Mouse (Mus musculus) layer of hippocampus, postnatal 25 days (tissue): ENCODE measurements around the gene Zfp12. TPM values are rescaled to one million over a fixed set of nuclear protein-coding genes. Genes with fewer than 3 reads are reported as not detected.
"Not testable (repeated sequence)": the region's sequence is repeated elsewhere in the genome, so short reads cannot be mapped to it uniquely, and the experiment has no call there.

Experiments
- DNase-seq, 2 experiments: peaks; one replicate each; pipeline ENCODE4 v3.0.0; 2022; ENCODE audit warnings: mixed read lengths in 2 of 2, low spot score in 1 of 2; ENCODE audit errors: extremely low spot score in 1 of 2
- total RNA-seq, 2 experiments: library from RNA; stranded (reverse); gene quantifications; 2 replicates each; pipeline ENCODE4 v1.2.3; 2021

Gene Zfp12
- total RNA-seq = 10 to 100 TPM; 28.4 to 31.2 TPM

DNA sequence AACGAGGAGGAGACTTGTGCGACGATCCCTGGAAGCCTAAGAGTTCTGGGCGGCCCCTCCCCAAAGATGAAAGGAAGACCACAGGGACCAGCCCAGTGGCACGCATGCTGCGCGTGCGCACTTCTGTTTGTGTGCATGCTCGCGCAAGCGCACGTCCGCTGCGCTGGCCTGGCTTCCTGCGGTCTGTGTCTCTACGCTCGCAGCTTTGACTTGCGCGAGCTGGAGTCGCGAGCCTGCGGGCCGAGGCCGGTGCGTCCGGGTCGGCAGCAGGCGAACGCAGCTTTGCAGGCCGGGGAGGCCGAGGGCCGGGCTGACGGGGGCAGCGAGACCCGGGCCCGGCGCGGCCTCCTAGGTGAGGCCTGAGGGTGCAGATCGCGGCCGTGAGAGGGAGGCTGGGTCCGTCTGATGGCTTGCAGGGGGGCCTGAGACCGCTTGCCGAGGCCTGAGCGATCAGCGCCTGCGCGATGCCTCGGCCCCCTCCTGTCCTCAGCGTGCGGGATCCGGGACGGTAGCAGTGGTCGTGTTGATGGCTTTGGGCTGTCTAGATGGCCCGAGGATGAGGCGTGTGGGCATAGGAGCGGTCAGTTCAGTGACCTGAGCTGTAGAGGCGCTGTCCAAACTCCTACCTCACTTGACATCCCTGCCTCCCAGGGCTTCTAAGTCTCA, at the start of gene Zfp12:
Zfp12 (plus strand) TSS at position 136 of the 666 bp plus-strand sequence.
- DNase-seq = peak; percentile 82 to 86

DNA sequence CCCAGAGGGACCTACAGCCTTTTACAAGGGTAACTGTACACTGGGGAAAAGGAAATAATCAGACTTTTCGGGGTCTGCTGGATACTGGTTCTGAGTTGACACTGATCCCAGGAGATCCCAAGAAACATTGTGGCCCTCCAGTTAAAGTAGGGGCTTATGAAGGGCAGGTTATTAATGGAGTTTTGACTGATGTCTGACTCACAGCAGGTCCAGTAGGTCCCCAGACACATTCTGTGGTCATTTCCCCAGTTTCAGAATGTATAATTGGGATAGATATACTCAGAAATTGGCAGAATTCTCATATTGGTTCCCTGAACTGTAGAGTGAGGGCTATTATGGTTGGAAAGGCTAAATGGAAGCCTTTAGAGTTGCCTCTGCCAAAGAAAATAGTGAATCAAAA, 46.9 kb upstream of the Zfp12 start:
- not testable (repeated sequence) for DNase-seq

DNA sequence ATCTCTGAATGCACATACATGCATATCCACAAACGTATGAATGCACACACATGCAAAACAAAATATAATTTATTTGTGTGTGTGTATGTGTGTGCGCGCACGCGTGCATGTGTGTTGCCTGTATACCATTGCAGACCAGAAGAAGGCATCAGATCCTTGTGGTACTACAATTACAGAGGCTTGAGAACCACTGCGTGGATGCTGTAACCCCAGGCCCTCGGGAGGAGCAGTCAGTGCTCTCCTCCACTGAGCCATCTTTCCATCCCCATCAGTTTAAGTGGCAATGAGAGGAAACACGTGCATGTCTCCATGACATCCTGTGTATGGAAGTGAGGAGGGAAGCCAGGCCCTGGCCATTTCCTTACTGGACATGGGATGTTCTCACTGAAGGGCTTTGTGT, 42.2 kb upstream of the Zfp12 start:
- no peak for DNase-seq

DNA sequence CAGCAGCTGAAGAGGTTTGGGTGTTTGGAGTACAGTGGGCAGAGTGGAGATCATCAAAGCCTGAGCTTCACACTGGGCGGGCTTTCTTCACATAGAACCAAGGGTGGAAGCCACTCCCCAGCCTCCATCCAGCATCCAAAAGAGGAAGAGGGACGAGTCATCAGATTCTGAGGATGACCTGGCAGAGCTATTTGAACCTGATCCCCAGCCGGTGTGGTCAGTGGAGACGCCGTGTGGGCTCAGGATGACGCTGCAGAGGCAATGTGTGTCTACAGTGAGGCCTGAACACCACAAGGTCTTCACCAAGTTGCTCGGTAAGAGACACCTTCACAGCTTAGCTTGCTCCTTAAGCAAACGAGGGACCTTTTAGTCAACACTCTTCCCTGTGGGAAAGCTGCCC, 40.2 kb upstream of the Zfp12 start:
- DNase-seq = not testable (repeated sequence)

DNA sequence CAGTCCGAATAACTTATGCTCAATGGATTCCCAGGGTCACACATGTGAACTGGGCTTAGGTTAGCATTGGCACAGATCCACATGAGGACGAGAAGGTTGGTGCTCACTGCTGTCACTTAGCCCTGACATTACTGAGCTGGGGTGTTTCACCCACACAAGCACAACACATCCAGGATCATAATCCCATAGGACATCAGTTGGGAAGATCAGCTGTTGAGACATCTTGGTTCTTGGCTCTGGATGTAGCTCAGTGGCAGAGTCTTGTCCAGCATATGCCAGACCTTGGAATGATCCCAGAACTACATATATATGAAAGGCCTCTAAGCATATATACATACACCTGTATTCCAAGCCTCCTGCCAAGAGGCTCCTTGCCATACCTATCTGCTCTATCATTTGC, 39.8 kb upstream of the Zfp12 start:
- no peak for DNase-seq

DNA sequence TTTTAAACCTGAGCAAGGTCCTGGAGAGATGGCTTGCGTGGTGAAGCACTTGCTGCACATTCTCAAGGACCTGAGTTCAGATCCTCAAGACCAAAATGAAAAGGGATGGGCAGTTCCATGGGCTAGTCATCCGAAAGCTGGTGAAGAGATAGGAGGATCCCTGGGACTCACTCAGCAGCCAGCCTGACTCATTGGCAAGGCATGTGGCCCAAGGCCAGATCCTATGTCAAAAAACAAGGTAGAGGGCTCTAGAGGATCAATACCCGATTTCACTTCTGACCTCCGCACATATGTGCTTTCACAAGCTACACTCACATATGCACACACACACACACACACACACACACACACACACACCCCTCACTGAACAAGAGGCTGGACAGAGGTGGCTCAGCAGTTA, 38.5 kb upstream of the Zfp12 start:
- no peak for DNase-seq

DNA sequence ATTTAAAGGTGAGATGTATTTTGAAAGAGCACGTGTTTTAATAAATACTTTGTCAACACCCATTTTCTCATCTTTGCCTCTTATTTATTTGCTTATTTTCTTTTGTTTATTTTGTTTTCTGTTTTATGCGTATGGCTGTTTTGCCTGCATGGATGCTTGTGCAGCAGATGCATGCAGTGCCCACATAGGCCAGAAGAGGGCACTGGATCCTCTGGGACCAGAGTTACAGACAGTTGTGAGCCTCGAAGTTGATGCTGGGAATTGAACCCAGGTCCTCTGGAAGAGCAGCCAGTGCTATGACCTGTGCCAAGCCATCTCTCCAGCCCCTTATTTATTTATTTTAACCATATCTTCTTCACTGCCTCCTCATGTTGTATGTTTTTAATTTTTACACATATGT, 29.9 kb upstream of the Zfp12 start:
- no peak for DNase-seq

DNA sequence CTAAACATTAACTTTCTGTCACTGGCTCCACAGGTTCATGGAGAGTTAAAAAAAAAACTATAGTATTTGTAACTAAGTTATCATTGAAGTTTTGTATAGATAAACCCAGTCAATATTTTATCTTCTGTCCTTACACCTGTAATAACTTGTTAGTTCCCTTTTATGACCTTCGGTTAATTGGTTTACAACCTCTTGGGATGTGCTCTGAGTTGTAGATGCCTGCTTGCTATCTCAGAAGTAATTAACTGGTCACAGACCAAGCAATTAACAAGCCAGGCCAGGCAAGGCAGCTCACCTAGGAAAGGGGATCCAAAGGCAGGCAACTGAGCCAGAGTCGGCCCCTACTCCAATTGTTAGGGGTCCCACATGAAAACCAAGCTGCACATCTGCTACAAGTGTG, 21.1 kb upstream of the Zfp12 start:
- no peak for DNase-seq

DNA sequence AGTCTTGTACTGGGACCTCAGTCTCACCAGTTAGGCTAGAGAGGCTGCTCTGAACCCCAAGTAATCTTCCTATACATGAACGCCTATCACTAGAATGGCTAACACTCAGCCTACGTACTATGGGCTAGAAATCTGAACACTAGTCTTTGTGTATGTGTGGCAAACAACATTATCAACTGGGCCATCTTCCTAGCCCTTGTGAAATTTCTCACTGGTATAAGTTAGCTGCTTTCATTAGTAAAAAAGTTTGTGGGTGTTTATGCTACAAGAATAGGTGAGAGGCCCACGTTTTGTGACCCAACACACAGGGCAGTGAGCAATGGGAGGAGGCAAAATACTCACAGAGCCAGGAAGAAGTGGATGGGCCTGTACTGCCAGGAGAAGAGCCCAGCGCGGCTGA, 14.0 kb upstream of the Zfp12 start:
- DNase-seq = no peak

DNA sequence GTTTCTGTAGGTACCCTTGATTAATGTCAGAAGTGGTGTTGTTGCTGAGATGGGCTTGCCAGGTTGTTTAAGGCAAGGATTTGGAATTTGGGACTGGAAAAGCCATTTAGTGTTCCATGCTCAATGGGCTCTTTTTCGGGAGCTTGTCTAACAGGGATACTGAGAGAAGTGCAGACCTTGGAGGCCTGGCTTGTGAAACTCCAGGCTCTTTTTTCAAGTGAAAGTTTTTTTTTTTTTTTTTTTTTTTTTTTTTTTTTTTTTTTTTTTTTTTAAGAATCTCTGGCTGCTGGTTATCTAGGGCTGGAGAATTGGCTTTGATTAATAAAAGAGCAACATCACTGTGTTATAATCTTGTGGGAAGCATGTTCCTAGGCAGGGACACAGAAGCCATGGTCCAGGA, 12.7 kb upstream of the Zfp12 start:
- no peak for DNase-seq

DNA sequence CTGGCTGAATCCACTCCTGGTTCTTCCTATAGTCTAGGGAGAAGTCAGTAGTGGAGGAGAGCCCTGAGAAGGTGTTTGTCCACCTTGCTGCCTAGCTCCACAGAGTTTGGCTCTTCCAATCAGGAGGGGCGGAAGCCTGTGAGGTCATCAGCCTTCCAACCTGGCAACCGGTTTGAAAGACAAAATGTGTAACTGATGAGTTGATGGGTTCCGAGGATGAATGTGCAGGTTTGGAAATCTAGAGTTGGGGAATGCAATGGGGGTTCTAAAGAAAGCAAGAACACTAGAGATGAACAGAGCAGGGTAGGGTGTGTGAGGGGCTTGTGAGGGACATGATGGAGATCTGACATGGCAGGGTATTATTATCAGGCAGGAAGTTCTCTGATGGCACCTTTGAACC, 8.2 kb upstream of the Zfp12 start, which contains the start of gene Spdye4a:
Spdye4a (minus strand) TSS at position 101 of the 400 bp plus-strand sequence.
- no peak for DNase-seq

DNA sequence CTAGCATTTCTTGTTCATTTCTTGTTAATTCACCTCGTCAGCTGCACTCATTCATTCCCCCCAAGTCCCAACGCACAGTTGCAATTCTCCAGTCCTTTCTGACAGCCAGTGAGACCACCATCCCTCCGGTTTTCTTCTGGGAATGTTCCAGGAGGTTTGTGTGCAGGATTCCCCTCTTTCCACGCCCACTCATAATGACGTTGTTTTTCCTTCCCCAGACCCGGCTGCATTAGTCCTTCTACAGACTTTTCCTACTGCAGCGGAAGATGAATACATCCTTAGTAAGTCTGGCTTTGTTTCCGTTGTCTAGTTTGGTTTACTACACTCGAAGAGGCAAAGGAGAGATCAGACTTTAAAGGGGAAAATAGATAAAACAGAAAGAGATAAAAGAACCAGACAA, 1.1 kb downstream of the Zfp12 start:
- no peak for DNase-seq

DNA sequence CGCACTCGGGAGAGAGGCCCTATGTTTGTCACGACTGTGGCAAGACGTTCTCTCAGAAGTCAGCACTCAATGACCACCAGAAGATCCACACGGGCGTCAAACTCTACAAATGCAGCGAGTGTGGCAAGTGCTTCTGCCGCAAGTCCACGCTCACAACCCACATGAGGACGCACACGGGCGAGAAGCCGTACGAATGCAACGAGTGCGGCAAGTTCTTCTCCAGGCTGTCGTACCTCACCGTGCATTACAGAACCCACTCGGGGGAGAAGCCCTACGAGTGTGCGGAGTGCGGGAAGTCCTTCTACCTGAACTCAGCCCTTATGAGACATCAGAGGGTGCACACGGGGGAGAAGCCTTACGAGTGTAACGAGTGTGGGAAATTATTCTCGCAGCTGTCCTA, 10.0 kb downstream of the Zfp12 start:
- DNase-seq = no peak

DNA sequence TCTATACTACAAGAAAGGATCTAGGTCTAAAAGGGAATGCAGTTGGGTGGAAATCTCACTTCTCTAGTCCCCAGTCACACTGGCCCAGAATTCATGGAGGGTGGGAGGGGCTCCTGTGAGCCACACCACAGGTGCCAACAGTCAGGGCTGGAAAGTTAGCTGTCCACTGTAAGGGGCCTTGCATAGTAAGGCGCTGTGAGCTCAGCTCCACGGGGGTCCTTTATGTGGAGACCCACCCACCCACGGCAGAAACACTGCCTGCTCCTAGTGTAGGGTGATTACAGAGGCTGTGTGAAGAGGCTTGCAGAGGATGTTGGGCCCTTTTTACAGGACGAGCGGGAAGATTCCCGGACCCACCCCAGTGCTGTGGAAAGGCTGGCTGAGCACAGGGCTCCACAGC, 17.1 kb downstream of the Zfp12 start:
- DNase-seq = no peak

DNA sequence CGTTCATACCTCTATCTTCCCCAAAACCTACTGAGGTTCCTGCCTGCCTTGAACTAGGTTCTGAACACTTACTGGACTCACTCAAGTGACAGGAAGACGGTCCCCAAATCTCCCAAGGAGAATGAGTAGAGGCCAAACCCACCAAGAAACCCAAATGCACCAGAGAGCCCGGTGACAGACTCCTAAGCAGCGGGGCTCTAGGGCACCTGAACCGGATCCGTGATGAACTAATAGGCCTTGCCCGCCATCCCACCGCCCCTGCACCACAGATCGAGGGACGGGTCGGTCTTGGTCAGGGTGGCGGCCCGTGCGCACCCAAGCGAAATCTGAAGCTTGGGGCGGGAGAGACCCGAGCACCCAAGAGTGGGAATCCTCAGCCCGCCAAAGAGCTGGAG, 17.8 kb downstream of the Zfp12 start:
- no peak for DNase-seq

DNA sequence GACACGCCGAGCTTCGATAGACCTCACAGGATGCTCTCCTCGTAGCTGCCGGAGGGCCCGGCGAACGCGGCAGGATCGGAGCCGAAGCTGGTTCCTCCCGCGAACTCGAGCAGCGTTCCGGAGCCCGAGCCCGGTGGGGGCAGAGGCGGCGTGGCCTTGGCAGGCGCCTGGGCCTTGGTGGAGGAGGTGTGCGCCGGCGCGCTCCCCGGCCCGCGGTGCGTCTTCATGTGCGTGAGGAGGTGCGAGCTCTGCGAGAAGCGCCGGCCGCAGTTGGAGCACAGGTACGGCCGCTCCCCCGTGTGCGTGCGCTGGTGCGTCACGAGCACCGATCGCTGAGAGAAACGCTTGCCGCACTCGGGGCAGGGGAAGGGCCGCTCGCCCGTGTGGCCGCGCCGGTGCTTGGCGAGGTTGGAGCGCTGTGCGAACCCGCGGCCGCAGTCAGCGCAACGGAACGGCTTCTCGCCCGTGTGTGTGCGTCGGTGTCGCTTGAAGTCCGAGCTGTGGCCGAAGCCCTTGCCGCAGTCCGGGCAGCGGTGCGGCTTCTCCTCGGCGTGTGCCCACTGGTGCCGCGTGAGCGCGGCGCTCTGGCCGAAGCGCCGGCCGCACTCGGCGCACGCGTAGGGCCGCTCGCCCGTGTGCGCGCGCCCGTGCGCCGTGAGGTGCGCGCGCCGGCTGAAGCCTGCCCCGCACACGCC, 18.4 kb downstream of the Zfp12 start:
- DNase-seq = no peak

DNA sequence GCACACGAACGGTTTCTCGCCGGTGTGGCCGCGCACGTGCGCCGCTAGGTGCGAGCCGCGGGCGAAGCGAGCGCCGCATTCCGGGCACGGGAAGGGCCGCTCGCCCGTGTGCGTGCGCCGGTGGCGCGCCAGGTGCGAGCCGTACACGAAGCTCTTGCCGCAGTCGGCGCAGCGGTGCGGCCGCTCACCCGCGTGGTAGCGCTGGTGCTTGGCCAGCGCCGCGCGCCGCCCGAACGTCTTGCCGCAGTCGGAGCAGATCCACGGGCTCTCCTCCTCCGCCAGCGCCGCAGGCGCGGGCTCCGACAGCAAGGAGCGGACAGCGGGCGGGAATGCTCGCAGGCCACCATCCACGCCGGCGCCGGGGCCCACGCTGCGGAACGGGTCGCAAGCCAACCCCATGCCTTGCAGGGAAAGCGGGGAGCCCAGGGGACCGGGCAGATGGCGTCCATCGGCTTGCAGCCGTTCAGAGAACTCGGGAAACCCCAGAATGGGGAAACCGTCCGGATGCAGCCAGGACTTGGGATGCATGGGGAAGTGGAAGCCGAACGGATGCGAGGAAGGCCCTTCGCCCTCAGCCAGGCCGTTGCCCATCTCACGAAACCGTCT, 19.0 kb downstream of the Zfp12 start:
- no peak for DNase-seq

DNA sequence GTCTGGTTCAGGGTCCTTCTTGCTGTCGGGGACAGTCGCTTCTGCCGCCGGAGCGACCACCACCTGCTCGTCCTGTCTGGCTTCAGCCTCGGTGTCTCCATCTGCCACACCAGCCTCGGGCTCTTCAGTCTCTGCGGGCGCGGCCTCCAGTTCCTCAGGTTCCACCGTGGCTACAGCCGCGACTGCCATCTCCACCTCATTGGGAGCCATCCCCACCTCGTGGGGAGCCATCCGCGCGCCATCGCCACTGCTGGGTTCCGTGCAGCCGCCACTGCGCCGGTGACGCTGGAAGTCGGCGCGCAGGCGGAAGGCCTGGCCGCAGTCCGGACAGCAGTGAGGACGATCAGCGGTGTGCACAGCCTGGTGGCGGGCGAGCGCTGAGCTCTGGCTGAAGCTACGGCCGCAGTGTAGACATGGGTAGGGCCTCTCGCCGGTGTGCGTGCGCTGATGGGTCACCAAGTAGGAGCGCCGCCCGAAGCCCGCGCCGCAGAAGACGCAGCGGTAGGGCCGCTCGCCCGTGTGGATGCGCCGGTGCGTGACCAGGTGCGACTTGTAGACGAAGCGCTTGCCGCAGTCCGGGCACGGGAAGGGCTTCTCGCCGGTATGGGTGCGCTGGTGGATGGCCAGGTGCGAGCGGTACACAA, 19.6 kb downstream of the Zfp12 start:
- no peak for DNase-seq

DNA sequence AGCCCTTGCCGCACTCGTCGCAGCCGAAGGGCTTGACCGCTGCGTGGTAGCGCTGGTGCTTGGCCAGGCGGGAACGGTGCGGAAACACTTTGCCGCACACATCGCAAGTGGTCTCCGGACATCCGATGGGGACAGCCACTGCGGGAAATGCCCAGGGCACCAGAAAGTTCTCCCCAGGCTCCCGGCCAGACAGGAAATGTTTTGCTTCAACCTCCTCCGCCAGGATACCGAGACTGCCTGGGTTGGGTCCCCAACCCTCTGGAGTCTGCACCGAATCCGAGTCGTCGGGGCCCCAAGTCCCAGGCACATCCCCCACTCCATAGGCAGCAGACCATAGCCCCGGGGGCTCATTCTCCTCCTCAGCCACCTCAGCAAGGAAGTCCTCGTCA, 20.2 kb downstream of the Zfp12 start:
- DNase-seq = no peak

DNA sequence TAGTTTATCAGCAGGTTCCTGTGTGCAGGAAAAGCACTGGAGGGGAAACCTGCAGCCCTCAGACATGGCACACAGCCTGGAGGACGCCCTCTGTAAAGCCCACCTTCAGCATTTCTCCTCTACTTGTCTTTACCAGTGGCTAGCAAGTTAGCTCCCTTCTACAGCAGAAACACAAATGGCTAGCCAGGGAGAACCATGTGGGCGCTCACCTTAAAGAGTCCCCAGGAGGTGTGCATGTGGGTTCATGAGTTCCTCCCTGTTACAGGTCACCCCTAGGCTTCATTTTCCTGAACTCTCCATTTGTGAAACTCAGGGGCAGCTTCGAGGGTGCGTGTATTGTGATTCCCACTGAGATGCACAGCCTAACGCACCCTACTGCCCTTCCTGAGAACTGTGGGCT, 20.8 kb downstream of the Zfp12 start:
- no peak for DNase-seq

DNA sequence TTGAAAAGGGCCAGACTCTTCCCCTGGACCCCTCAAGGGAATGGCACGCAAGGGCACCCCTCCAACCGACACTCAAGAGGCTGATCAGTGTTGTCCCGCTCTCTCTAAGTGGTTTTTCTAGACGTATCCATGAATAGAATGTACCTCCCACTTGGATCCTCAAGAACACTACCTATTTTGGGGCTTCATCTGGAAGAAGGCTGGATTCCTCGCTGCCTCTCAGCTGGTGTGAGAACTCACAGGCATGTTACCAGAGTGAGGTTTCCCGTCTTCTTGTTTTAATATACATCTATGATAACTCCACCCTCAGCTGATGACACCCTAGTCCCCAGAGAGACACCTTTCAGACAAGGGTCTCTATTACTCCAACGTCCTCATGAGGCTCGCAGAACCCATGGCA, 26.7 kb downstream of the Zfp12 start:
- no peak for DNase-seq
